Mouse (Mus musculus) midbrain, postnatal 0 days (tissue): Measurements from ENCODE around the gene Hmgb1. TPM values are rescaled to one million over a fixed set of nuclear protein-coding genes. Genes with fewer than 3 reads are reported as not detected.

ENCODE experiments used
- ATAC-seq: fragments of 200-750 bp; cut with Nextera tagmentation; 2 replicates; pipeline ENCODE4 v1.8.0; 2017; ENCODE audit warnings: moderate number of reproducible peaks, mild to moderate bottlenecking, moderate TSS enrichment, moderate library complexity; ENCODE audit not compliant: low FRiP score
- DNase-seq: peaks from one replicate; pipeline ENCODE4 v3.0.0-alpha.2; 2015; ENCODE audit warnings: low spot score
- H3K27ac ChIP-seq: fragments of 300-500 bp; sonication (generic); 2 replicates; pipeline ENCODE4 v1.5.1; 2014; ENCODE audit warnings: low read depth, mild to moderate bottlenecking, low read length, mixed read lengths
- H3K27me3 ChIP-seq: fragments of 300-500 bp; sonication (generic); 2 replicates; pipeline ENCODE4 v1.6.1; 2014; ENCODE audit warnings: low read length, control low read depth, mixed read lengths; ENCODE audit not compliant: insufficient read depth
- H3K36me3 ChIP-seq: fragments of 300-500 bp; sonication (generic); 2 replicates; pipeline ENCODE4 v1.6.1; 2014; ENCODE audit warnings: low read length, control low read depth, mixed read lengths; ENCODE audit not compliant: insufficient read depth
- H3K4me1 ChIP-seq: fragments of 300-500 bp; sonication (generic); 2 replicates; pipeline ENCODE4 v1.6.1; 2014; ENCODE audit warnings: mild to moderate bottlenecking, control low read depth, antibody characterized with exemption, low read length, mixed read lengths; ENCODE audit not compliant: insufficient read depth
- H3K4me2 ChIP-seq: fragments of 300-500 bp; sonication (generic); 2 replicates; pipeline ENCODE4 v1.6.1; 2014; ENCODE audit warnings: low read depth, mild to moderate bottlenecking, low read length, mixed read lengths; ENCODE audit not compliant: poor library complexity, severe bottlenecking
- H3K4me3 ChIP-seq: fragments of 300-500 bp; sonication (generic); 2 replicates; pipeline ENCODE4 v1.5.1; 2014; ENCODE audit warnings: low read depth, mild to moderate bottlenecking, low read length, moderate library complexity
- H3K9ac ChIP-seq: fragments of 300-500 bp; sonication (generic); replicated peaks from 2 replicates; pipeline ENCODE4 v1.6.1; 2014; ENCODE audit warnings: mild to moderate bottlenecking, low read length, moderate library complexity, mixed read lengths; ENCODE audit not compliant: poor library complexity, severe bottlenecking
- H3K9me3 ChIP-seq: fragments of 300-500 bp; sonication (generic); 2 replicates; pipeline ENCODE4 v1.6.1; 2016; ENCODE audit warnings: low read length, control low read depth
- CTCF ChIP-seq: IDR thresholded peaks from 2 replicates; pipeline ENCODE4 v1.5.1; 2016; ENCODE audit warnings: antibody characterized with exemption, mild to moderate bottlenecking
- WGBS: fragments of 180-500 bp; shearing (Covaris S2); extraction: QIAGEN DNeasy Blood & Tissue Kit; methylation state at CpG from one replicate; pipeline ENCODE4 v1.1.7; 2014; 5-methylcytosine and 5-hydroxymethylcytosine counted together
- polyA plus RNA-seq: library from polyadenylated mRNA; unstranded; fragments of >200 nt; fragmentation: Nextera tagmentation; extraction: Ambion mirVana; gene quantifications from 2 replicates; pipeline ENCODE4 v1.2.1, GENCODE M21; 2015
- total RNA-seq: library from RNA; depleted of rRNA; stranded (reverse); fragments of >200 nt; gene quantifications from 2 replicates; pipeline ENCODE4 v1.2.3, GENCODE M21; 2014

The Hmgb1 gene
- total and polyA plus RNA-seq, 2 experiments from 2014 or later: 171 to 756 TPM

DNA sequence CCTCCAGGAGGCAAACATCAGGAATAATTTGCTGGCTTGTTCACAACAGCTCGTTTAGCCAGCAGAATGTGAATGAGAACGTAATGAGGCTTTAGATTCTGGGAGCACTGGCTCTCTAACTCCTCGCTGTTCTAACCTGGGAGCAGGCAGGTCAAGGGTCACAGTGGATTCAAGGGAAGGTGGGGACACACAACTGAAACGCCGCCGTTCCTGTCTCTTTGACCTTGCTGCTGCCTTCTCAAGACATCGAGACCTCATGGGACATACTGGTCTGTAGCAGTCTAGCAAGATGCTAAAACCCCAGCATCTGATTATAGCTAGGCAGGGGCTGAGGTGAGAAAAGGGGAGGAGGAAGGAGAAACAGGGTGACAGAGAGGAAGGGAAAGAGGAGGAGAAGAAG is 70.8 kb downstream of the Hmgb1 start:
- no peak for TF ChIP-seq CTCF

DNA sequence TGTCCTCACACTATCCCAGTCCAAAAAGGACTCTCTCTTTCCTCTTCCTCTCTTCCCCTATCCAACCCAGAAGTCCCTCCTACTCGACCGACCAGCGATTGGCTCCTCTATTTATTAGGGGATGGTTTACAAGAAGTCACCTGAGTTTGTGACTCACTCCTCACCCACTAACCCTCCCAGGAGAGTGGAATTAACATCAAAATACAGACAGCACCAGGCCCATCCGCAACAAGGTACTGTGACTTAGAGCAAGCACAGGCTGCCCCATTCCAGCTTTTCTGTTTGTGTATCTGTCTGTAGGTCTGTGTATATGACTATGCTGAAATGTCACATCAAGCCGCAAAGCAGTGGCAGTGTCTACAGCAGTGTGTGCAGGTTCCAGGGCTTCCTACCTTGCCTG is 71.7 kb downstream of the Hmgb1 start:
- Histone ChIP-seq H3K4me2 (no peak overlapping the region), H3K36me3 (no peaks in the 10 kb centered on the region), H3K4me1 (peaks cover 6% of the 10 kb centered on the region; the same call in 1 of the 2 replicates), H3K4me3 (no peak overlapping the region), H3K9me3 (no peaks in the 10 kb centered on the region), H3K27me3 (no peaks in the 10 kb centered on the region), H3K27ac (no peak overlapping the region), H3K9ac (no peak overlapping the region)
- ATAC-seq (no peak), DNase-seq (no peak)
- TF ChIP-seq CTCF: no peak
- WGBS: 88% methylated on average over 5 of the region's 5 CpGs

More for the DNA sequence above, 70.8 kb downstream of the Hmgb1 start:
- ATAC-seq (no peak), DNase-seq (no peak)
- Histone ChIP-seq H3K9ac (no peak overlapping the region), H3K4me3 (no peak overlapping the region), H3K4me2 (no peak overlapping the region), H3K27ac (no peak overlapping the region), H3K9me3 (no peaks in the 10 kb centered on the region), H3K36me3 (no peaks in the 10 kb centered on the region), H3K4me1 (peaks cover 6% of the 10 kb centered on the region; the same call in 1 of the 2 replicates), H3K27me3 (no peaks in the 10 kb centered on the region)
- 80% methylated on average over 7 of the region's 7 CpGs for WGBS

DNA sequence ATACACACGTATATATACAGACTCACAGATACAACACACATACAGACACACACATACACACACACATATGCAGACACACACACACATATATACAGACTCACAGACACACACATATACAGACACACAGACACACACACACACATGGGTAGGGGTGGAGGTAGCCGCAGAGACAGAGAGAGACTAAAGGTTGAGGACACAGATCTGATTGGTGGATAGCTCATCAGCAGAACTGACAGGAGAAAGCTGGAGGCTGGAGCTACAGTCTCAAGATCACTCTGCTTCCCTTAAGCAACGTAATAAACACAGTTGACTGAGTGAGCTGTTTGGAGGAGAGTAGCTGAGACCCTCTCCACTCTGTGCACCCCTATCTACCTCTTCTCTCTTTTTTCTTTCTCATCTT is 75.1 kb downstream of the Hmgb1 start:
- H3K27me3 ChIP-seq: no peaks in the 10 kb centered on the region
- no peak overlapping the region for H3K9ac ChIP-seq
- no peaks in the 10 kb centered on the region for H3K9me3 ChIP-seq
- no peak overlapping the region for H3K4me2 ChIP-seq
- H3K27ac ChIP-seq: no peak overlapping the region
- no peak for TF ChIP-seq CTCF
- H3K4me3 ChIP-seq: no peak overlapping the region
- ATAC-seq: no peak
- H3K36me3 ChIP-seq: no peaks in the 10 kb centered on the region
- 0 out of 2 replicates have a peak, but pooled peaks cover 2% of the 10 kb centered on the region for H3K4me1 ChIP-seq
- DNase-seq: no peak
- 95% methylated on average over 3 of the region's 3 CpGs for WGBS

DNA sequence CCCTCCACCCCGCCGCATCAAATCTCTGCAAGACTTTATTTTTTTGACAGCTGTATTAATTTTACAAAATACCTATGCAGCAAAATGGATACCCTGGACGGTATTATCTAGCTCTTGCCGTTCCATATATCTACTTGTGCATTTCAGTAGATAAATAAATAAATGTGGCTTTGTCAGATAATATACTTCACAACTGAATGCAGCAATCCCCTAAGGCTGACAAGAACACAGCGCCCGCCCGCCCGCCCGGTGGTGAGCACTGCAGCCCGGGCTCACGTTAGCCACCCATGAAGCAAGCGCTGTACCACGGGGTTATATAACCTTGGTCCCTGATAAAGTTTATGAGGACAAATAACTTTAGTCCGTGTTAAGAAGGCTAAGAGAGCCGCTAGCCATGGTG is 76.1 kb downstream of the Hmgb1 start:
- Histone ChIP-seq H3K4me3 (no peak overlapping the region), H3K4me1 (no peaks in the 10 kb centered on the region), H3K9me3 (no peaks in the 10 kb centered on the region), H3K36me3 (no peaks in the 10 kb centered on the region), H3K4me2 (no peak overlapping the region), H3K27me3 (no peaks in the 10 kb centered on the region), H3K9ac (no peak overlapping the region), H3K27ac (no peak overlapping the region)
- DNase-seq: no peak
- TF ChIP-seq CTCF: no peak
- ATAC-seq: no peak
- 80% methylated on average over 15 of the region's 15 CpGs for WGBS

DNA sequence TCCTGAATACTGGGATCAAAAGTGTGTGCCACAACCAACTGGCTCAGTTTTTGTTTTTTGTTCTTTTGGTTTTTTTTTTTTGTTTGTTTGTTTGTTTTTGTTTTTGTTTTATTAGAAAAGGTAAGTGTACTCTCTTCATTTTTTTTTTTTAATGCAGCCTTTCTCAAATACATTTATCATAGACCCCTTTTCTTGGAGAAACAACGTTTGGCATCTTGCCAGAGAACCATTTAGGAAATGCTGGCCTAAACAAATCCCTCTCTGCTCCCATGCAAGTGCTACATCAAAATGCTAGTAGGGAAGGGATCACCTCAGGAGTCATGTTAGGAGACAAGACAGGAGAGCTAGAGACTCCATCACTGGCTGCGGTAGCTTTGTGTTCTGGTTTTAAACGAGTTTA is 76.7 kb downstream of the Hmgb1 start:
- 57% methylated on average over 3 of the region's 3 CpGs for WGBS
- H3K27ac ChIP-seq: no peak overlapping the region
- no peak overlapping the region for H3K4me3 ChIP-seq
- no peaks in the 10 kb centered on the region for H3K27me3 ChIP-seq
- no peaks in the 10 kb centered on the region for H3K4me1 ChIP-seq
- no peak for TF ChIP-seq CTCF
- DNase-seq: no peak
- no peaks in the 10 kb centered on the region for H3K9me3 ChIP-seq
- ATAC-seq: no peak
- no peaks in the 10 kb centered on the region for H3K36me3 ChIP-seq
- H3K4me2 ChIP-seq: no peak overlapping the region
- H3K9ac ChIP-seq: no peak overlapping the region

DNA sequence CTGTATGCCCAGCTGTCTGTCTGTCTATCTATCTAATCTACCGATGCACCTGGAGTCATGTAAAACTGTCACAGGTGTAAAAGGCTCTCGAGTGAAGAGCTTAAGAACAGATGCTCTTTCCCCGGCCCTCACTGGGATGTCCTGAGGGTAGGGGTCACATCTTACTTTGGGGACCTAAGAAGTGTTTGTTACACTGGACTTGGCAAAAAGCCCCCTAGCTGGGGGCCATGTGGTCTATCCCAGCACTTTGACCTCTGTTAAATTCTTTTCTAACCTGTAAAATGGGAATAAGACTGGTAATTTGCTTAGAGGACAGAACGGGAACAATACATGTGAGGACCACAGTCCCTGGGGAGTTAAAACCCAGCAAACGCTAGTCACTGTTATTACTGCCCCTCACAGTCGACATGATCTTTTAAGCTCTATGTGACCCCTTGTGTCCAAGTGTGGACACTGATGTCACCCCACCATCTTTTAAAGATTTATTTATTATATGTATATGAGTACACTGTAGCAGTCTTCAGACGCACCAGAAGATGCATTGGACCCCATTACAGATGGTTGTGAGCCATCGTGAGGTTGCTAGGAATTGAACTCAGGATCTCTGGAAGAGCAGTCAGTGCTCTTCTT is 80.1 kb downstream of the Hmgb1 start:
- Histone ChIP-seq H3K36me3 (no peaks in the 10 kb centered on the region), H3K9me3 (no peaks in the 10 kb centered on the region), H3K27me3 (no peaks in the 10 kb centered on the region), H3K4me2 (no peak overlapping the region), H3K4me3 (no peak overlapping the region), H3K27ac (no peak overlapping the region), H3K4me1 (no peaks in the 10 kb centered on the region), H3K9ac (no peak overlapping the region)
- ATAC-seq (no peak), DNase-seq (no peak)
- 85% methylated on average over 8 of the region's 8 CpGs for WGBS
- no peak for TF ChIP-seq CTCF
